Mouse (Mus musculus): ENCODE measurements around the gene Pxn. TPM values are rescaled to one million over a fixed set of nuclear protein-coding genes. Genes with fewer than 3 reads are reported as not detected.

The Pxn gene
- polyA plus RNA-seq (2016; fragmentation: Nextera tagmentation; extraction: Ambion mirVana): 32.6 and 42.6 TPM in 2 replicates

DNA sequence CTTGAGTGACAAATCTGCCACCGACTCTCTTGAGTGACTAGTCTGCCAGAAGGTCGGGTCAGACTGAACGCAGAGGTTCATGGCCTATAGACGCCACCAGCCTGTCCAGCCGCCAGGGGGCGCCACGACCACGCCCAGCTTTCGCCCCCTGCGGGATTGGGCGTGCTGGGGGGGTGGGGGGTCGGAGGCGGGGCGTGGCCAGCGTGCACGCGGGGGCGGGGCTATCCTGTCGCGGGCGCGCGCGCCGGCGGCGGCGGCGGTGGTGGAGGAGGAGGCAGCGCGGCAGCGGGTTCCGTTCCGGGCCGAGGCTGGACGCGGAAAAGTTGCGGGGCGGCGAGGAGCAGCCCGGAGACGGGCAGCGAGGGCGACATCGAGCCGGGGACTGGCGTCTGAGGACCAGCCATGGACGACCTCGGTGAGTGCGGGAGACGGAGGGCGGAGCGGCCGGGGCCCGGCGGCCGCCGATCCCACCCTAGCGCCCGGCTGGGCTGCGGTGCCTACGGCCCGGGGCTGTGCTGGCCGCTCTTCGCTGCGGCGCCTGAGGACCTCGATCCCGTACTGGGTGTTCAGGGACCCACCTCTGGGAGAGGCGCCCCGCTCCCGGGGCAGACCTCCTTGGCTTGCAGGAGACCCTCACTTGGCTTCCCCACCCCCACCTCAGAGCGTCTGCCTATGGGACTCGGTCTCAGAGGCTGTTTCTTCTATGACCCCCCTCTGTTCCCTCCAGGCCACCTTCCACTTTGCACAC lies at the start of gene Pxn:
TSS of gene Pxn (plus strand) at position 223 of the 748 bp plus-strand sequence.
- 0 out of 2 replicates have a peak, but pooled peaks cover 2% of the 10 kb centered on the region for H3K9me3 ChIP-seq
- peaks cover 45% of the 10 kb centered on the region for H3K4me1 ChIP-seq (replicated peaks)
- H3K27ac ChIP-seq: peak within 1 kb of the TSS; percentile 91
- under 1% methylated on average over 74 of the region's 74 CpGs for WGBS
- 0 out of 2 replicates have a peak, but pooled peaks cover 6% of the 10 kb centered on the region for H3K27me3 ChIP-seq (ENCODE audit: insufficient read depth, poor library complexity, severe bottlenecking)
- DNase-seq (ENCODE audit: low spot score): peak; percentile 94
- no peaks in the 10 kb centered on the region for H3K36me3 ChIP-seq
- H3K4me3 ChIP-seq: peak within 1 kb of the TSS; percentile 87

DNA sequence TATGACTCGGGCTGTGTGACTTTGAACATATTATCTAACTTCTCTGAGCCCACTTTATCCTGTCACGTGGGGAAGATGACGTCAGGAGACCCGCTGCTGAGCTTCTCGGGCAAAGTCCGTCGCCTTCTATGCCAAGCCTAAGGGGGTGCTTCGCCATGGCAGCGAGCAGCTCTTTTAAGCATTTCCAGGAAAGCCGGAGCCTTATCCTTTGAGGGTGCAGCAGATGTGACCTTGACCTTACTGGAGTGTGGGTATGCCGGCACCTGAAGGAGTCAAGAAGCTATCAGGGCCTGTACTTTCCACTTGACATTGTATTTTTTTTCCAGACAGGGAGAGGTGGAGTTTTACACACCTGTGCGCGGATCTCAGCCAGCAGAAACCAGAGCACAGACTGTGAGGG lies 47.6 kb upstream of the Pxn start:
- Histone ChIP-seq H3K4me3 (no peak overlapping the region), H3K36me3 (peaks cover 11% of the 10 kb centered on the region), H3K9me3 (no peaks in the 10 kb centered on the region), H3K27me3 (ENCODE audit: insufficient read depth, poor library complexity, severe bottlenecking) (no peaks in the 10 kb centered on the region), H3K27ac (no peak overlapping the region), H3K4me1 (replicated peaks) (peaks cover 9% of the 10 kb centered on the region; the same call in 1 of the 2 replicates)
- DNase-seq (ENCODE audit: low spot score): no peak
- WGBS: 73% methylated on average over 13 of the region's 13 CpGs

DNA sequence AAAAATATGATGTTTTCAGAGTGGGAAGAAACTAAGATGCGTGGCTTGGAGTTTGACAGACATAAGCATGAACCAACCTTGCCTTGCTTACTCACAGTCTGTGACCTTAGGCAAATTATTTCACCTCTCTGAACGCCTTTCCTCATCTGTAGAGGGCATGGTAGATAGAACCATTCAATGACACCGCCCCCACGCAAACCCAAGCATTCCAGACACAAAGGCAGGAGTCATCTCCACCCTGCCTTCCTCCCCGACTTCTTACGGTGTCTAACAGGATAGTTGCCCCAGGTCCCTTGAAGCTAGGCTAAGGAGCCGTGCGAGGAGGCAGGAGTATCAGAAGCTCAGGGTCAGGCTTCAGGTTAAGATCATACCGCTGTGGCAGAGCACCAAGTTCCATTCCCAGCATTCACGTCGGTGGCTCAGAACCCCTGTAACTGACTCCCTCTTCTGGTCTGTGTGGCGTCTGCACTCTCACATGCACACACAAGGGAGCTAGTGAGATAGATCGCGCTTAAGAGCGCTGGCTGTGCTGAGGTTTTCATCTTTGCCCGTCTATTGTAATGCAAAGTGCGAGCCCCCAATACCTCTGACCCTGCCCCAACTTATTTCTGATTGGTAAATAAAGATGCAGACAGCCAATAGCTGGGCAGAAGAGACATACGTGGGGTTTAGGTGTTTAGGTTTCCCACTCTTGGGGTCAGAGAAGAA lies 41.9 kb upstream of the Pxn start:
- Histone ChIP-seq H3K27me3 (ENCODE audit: insufficient read depth, poor library complexity, severe bottlenecking) (no peaks in the 10 kb centered on the region), H3K27ac (no peak overlapping the region), H3K36me3 (no peaks in the 10 kb centered on the region), H3K9me3 (no peaks in the 10 kb centered on the region), H3K4me3 (no peak overlapping the region), H3K4me1 (replicated peaks) (no peaks in the 10 kb centered on the region)
- 79% methylated on average over 18 of the region's 18 CpGs for WGBS
- DNase-seq (ENCODE audit: low spot score): no peak

DNA sequence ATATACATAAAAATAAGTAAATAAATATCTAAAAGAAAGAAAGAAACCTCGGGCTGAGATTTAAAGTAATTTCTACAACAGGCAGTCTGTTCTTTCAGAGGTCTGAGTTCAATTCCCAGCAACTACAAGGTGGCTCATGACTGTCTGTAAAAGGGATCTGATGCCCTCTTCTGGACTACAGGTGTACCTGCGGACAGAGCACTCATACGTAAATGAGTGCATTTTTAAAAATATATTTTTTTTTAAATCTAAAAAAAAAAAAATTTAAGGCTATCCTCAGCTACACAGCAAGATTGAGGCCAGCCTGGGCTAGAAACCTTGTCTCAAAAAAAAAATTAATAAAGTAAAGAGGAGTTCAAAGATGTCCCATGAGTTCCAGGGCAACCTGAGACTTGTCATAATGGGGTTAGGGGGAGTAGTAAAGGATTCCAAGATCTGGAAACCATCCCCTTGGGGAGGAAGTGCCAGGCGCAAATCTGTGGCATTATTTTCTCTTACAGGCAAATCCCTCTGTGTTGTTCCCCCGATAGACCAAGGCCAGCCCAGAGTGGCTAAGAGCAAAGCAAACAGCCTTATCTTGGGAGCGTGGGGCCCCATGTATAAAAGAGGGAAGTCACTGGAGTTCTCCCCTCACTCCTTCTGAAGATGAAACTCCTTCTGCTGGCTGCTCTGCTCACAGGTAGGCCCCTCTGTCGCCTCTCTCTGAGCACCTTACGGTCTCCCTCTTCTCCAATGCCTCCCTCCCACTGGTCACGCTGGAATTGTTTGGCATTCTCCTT lies 40.6 kb upstream of the Pxn start, which contains the start of gene Pla2g1b:
TSS of gene Pla2g1b (plus strand) at position 621 of the 779 bp plus-strand sequence.
- no peak for DNase-seq (ENCODE audit: low spot score)
- Histone ChIP-seq H3K4me1 (replicated peaks) (peaks cover 4% of the 10 kb centered on the region), H3K9me3 (no peaks in the 10 kb centered on the region), H3K27ac (no peak within 1 kb of the TSS), H3K36me3 (no peaks in the 10 kb centered on the region), H3K4me3 (no peak within 1 kb of the TSS), H3K27me3 (ENCODE audit: insufficient read depth, poor library complexity, severe bottlenecking) (no peaks in the 10 kb centered on the region)
- WGBS: 48% methylated on average over 9 of the region's 9 CpGs

DNA sequence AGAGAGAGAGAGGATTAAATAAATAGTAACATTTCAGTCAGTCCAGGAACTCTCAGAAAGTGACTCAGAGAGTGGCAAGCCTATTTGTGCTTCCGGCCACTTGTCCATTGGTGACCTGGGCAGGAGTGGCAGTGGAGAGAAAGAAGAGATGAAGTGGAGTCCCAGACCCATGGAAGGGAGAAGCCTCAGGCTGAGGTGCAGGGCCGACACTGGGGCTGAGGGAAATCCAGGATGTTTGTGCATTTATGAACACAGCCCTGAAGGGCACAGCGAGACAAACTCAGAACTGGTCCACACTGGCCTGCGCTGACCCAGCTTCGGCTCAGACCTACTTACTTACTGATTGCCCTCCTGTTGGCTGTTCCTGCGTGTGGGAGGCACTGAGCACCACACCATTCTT lies 36.7 kb upstream of the Pxn start:
- Histone ChIP-seq H3K36me3 (no peaks in the 10 kb centered on the region), H3K4me3 (no peak overlapping the region), H3K4me1 (replicated peaks) (peaks cover 7% of the 10 kb centered on the region), H3K27me3 (ENCODE audit: insufficient read depth, poor library complexity, severe bottlenecking) (peaks cover 7% of the 10 kb centered on the region), H3K27ac (no peak overlapping the region), H3K9me3 (no peaks in the 10 kb centered on the region)
- WGBS: 72% methylated on average over 6 of the region's 6 CpGs
- DNase-seq (ENCODE audit: low spot score): no peak

DNA sequence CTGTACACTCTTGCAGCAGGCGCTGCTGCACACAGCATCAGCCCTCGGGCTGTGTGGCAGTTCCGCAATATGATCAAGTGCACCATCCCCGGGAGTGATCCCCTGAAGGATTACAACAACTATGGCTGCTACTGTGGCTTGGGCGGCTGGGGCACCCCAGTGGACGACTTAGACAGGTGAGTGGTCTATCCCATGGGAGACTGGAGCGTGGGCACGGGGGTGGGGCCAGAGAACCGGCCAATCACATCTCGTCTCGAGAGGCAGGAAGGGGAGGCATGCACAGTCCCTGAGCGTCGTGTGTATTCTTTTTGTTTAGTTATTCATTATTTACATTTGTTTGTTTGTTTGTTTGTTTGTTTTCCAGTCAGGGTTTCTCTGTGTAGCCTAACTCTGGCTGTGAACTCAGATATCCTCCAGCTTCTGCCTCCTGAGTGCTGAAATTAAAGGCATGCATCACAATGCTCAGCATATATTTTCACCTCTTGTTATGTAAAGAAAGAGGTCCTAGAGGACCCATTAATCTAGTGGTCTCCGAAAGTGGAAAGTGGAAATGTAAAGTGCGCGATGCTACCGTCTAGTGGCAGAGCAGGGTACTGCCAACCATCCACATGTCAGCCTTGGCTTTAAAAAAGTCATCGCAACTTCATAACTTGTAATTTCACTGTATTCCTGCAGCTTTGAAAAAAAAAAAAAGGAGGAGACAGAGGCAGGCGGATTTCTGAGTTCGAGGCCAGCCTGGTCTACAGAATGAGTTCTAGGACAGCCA lies 35.5 kb upstream of the Pxn start:
- H3K27ac ChIP-seq: no peak overlapping the region
- H3K27me3 ChIP-seq (ENCODE audit: insufficient read depth, poor library complexity, severe bottlenecking): peaks cover 9% of the 10 kb centered on the region
- H3K36me3 ChIP-seq: no peaks in the 10 kb centered on the region
- peak; percentile 65 for DNase-seq (ENCODE audit: low spot score)
- WGBS: 38% methylated on average over 20 of the region's 20 CpGs
- no peaks in the 10 kb centered on the region for H3K9me3 ChIP-seq
- H3K4me1 ChIP-seq (replicated peaks): peaks cover 16% of the 10 kb centered on the region
- no peak overlapping the region for H3K4me3 ChIP-seq

DNA sequence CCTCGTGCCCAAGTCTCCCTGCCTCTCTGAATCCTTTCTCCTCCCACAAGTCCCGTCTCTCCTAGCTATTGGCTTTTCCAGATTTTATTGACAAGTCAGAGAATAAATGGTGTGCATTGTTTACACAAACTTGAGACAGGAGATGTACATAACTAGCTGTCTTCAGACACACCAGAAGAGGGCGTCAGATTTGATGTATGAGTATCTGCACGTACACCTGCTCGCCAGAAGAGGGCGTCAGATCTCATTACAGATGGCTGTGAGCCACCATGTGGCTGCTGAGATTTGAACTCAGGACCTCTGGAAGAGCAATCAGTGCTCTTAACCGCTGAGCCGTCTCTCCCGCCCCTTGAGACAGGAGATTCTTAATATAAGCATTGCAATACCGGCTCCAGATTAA lies 33.3 kb upstream of the Pxn start:
- H3K27ac ChIP-seq: no peak overlapping the region
- 78% methylated on average over 10 of the region's 10 CpGs for WGBS
- H3K36me3 ChIP-seq: 0 out of 2 replicates have a peak, but pooled peaks cover 3% of the 10 kb centered on the region
- no peak for DNase-seq (ENCODE audit: low spot score)
- no peak overlapping the region for H3K4me3 ChIP-seq
- H3K27me3 ChIP-seq (ENCODE audit: insufficient read depth, poor library complexity, severe bottlenecking): peaks cover 9% of the 10 kb centered on the region
- no peaks in the 10 kb centered on the region for H3K9me3 ChIP-seq
- peaks cover 21% of the 10 kb centered on the region for H3K4me1 ChIP-seq (replicated peaks)

DNA sequence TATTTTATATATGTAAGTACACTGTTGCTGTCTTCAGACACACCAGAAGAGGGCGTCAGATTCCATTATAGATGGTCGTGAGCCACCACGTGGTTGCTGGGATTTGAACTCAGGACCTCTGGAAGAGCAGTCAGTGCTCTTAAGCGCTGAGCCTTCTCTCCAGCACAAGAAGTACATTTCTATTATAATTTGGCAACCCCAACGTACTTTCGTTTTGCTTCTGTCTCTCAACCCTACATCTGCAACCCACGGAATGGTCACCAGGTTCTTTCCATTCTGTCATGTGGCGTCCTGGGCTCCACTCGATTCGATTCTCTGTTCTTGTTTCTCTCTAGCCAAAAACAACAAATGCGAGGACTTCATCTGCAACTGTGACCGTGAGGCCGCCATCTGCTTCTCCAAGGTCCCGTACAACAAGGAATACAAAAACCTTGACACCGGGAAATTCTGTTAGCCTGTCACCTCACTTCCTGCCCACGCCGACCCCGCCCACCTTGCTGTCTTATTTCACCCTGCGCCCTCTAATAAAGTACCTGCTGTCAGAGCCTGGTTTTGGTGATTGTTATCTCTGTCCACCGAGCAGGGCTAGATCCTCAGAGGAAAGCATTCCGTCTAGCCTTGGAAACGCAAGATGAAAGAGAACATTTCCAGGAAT lies 32.2 kb upstream of the Pxn start:
- Histone ChIP-seq H3K27me3 (ENCODE audit: insufficient read depth, poor library complexity, severe bottlenecking) (peaks cover 12% of the 10 kb centered on the region), H3K36me3 (0 out of 2 replicates have a peak, but pooled peaks cover 3% of the 10 kb centered on the region), H3K4me1 (replicated peaks) (peaks cover 21% of the 10 kb centered on the region), H3K4me3 (no peak overlapping the region), H3K9me3 (no peaks in the 10 kb centered on the region), H3K27ac (no peak overlapping the region)
- no peak for DNase-seq (ENCODE audit: low spot score)
- 76% methylated on average over 22 of the region's 22 CpGs for WGBS

DNA sequence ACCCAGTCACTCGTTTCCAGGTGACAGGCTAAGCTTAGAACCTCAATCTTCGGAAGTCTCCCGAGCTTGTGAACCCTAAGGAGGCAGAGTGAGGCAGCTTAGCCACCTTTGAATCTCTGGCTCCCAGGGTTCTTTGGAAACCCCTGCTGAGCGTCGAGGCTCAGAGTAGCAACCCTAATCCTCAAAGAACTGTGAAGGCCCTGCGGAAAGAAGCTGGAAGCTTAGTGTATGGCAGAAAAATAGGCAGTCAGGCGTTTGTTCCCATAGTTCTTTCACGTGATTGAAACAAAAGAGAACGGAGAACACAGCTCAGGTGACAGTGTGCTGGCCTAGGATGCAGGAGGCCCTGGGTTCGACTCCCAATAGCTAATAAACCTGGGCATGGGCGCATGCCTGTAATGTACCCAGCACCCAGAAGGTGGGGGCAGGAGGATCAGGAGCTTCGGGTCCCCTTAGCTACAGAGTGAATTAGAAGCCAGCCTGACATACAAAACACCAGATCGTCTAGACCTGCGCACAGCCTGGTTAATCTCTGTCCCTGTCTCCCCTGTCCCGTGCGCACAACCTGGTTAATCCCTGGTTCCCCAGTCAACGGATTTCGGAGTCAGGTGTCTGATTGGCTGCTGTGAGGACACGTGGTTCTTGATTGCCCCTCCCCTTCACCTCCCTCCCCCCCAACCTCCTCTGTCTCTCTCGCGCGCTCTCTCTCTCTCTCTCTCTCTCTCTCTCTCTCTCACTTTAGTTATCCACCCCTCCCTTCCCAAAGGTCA lies 31.0 kb upstream of the Pxn start:
- Histone ChIP-seq H3K27ac (peak overlapping the region; percentile 72), H3K4me1 (replicated peaks) (peaks cover 27% of the 10 kb centered on the region), H3K27me3 (ENCODE audit: insufficient read depth, poor library complexity, severe bottlenecking) (peaks cover 24% of the 10 kb centered on the region), H3K4me3 (peak overlapping the region; percentile 50), H3K9me3 (no peaks in the 10 kb centered on the region), H3K36me3 (0 out of 2 replicates have a peak, but pooled peaks cover 3% of the 10 kb centered on the region)
- DNase-seq (ENCODE audit: low spot score): peak; percentile 66
- 11% methylated on average over 22 of the region's 22 CpGs for WGBS

DNA sequence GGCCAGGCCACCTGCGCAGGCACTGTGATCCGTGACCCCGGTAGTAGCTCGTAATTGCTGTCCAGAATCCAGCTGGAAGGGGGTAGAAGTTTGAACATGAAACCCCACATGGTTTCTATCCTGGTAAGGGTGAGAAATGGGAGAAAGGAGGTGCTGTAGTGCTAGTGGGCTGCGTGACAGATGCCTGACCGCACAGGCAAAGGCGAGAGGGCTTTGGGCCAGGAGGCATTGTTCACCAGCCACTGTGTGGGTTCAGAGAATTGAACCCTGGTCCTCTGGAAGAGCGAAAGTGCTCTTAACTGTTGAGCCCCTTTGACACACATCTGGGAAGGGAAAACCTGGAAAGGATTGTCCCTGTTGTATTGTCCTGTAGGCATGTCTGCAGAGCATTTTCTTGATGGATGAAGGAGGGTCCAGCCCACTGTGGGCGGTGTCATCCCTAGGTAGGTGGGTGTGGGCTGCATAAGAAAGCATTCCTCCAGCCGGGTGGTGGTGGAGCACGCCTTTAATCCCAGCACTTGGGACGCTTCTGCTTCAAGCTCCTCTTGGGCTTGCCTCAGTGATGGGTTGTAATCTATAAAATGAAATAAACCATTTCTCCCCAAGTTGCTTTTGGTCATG lies 30.3 kb upstream of the Pxn start:
- 36% methylated on average over 12 of the region's 12 CpGs for WGBS
- Histone ChIP-seq H3K4me3 (peak overlapping the region; percentile 50), H3K36me3 (0 out of 2 replicates have a peak, but pooled peaks cover 3% of the 10 kb centered on the region), H3K27ac (peak overlapping the region; percentile 72), H3K4me1 (replicated peaks) (peaks cover 20% of the 10 kb centered on the region), H3K27me3 (ENCODE audit: insufficient read depth, poor library complexity, severe bottlenecking) (peaks cover 31% of the 10 kb centered on the region), H3K9me3 (no peaks in the 10 kb centered on the region)
- DNase-seq (ENCODE audit: low spot score): no peak

DNA sequence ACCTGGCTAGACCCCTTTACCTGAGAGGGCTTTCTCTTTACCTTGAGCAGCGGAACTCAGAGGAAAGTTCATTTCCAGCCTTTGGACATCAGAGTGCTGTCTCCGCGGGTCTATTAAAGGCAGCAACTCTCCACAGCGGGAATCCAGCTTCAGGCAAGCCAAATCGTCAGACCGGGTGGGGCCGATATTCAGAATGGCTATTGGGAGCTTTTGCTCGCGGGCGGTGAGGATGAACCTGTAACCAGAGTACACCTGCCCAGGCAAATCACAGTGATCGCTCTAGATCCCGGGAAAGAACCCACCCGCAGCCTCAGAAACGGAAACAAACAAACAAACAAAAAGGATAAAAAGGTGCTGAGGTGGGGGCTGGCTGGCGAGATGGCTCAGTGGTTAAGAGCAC lies 26.9 kb upstream of the Pxn start:
- 0 out of 2 replicates have a peak overlapping the region, but pooled peaks have one; percentile 38 for H3K4me3 ChIP-seq
- DNase-seq (ENCODE audit: low spot score): no peak

More for the DNA sequence above, 26.9 kb upstream of the Pxn start:
- peaks cover 46% of the 10 kb centered on the region for H3K4me1 ChIP-seq (replicated peaks)
- H3K27ac ChIP-seq: no peak overlapping the region
- no peaks in the 10 kb centered on the region for H3K9me3 ChIP-seq
- peaks cover 50% of the 10 kb centered on the region for H3K27me3 ChIP-seq (ENCODE audit: insufficient read depth, poor library complexity, severe bottlenecking)
- 28% methylated on average over 15 of the region's 15 CpGs for WGBS
- H3K36me3 ChIP-seq: 0 out of 2 replicates have a peak, but pooled peaks cover 3% of the 10 kb centered on the region

Data from hindbrain, embryonic 10.5 days (tissue).